Mouse (Mus musculus): ENCODE measurements around the gene Gm3500. TPM values are rescaled to one million over a fixed set of nuclear protein-coding genes. Genes with fewer than 3 reads are reported as not detected.

Gm3500 gene
- polyA plus RNA-seq (2017; shearing (Covaris generic)), result 1 to 10 TPM in 1 of 2 experiments, not detected in 1; 5.4 TPM

GRCm38 (mm10) chr14:5388949-5389348 is at the start of gene Gm3500:
Gene Gm3500 (minus strand): TSS chr14:5389049.

GRCm38 (mm10) chr14:5334828-5335227 is 54.0 kb downstream of the Gm3500 start, which contains the start of gene Gm3542:
Gene Gm3542 (minus strand): TSS chr14:5334928.

Other genes starting within 250 kb of the Gm3500 start
- not detected for gene Gm3317, start 224.5 kb downstream of the Gm3500 start, polyA plus RNA-seq (2017; shearing (Covaris generic))
- gene Gm8271, start 203.3 kb downstream of the Gm3500 start, polyA plus RNA-seq (2017; shearing (Covaris generic)), result not detected
- not detected for gene Gm3526, start 128.5 kb downstream of the Gm3500 start, polyA plus RNA-seq (2017; shearing (Covaris generic))
- gene Gm3542, start 54.1 kb downstream of the Gm3500 start, polyA plus RNA-seq (2017; shearing (Covaris generic)), result not detected
- gene Gm3194, start 66.4 kb upstream of the Gm3500 start, polyA plus RNA-seq (2017; shearing (Covaris generic)), result 1 to 10 TPM in 1 of 2 experiments, under 1 TPM in 1; 0.35 to 1.1 TPM
- gene Gm8246, start 88.8 kb upstream of the Gm3500 start, polyA plus RNA-seq (2017; shearing (Covaris generic)), result not detected
- gene Gm3187, start 95.2 kb upstream of the Gm3500 start, polyA plus RNA-seq (2017; shearing (Covaris generic)), result not detected
- gene Gm3488, start 112.6 kb upstream of the Gm3500 start, polyA plus RNA-seq (2017; shearing (Covaris generic)), result 1 to 10 TPM; 1.8 to 3.4 TPM
- gene Gm3532, start 149.4 kb upstream of the Gm3500 start, polyA plus RNA-seq (2017; shearing (Covaris generic)), result under 1 TPM in 1 of 2 experiments, not detected in 1; 0.64 TPM
- gene Gm8265, start 244.0 kb upstream of the Gm3500 start, polyA plus RNA-seq (2017; shearing (Covaris generic)), result not detected